Mouse (Mus musculus) myocyte (in vitro differentiated cells): ENCODE results near the gene Frem1. TPM values are rescaled to one million over a fixed set of nuclear protein-coding genes. Genes with fewer than 3 reads are reported as not detected.

Experiments used
- H3K27me3 ChIP-seq: one replicate; pipeline ENCODE4 v1.6.1; 2011; ENCODE audit not compliant: control insufficient read depth, insufficient read depth, insufficient read length
- H3K36me3 ChIP-seq: one replicate; pipeline ENCODE4 v1.6.1; 2011; ENCODE audit not compliant: control insufficient read depth, insufficient read depth
- H3K4me2 ChIP-seq: one replicate; pipeline ENCODE4 v1.6.1; 2011; ENCODE audit warnings: low read depth, control low read depth
- H3K4me3 ChIP-seq: one replicate; pipeline ENCODE4 v1.5.1; 2011; ENCODE audit warnings: mild to moderate bottlenecking, control low read depth, moderate library complexity
- H3K79me2 ChIP-seq: one replicate; pipeline ENCODE4 v1.6.1; 2011; ENCODE audit not compliant: control insufficient read depth, insufficient read depth
- H3ac ChIP-seq: one replicate; pipeline ENCODE4 v1.6.1; 2011; ENCODE audit not compliant: control insufficient read depth, insufficient read length
- CEBPB ChIP-seq: IDR thresholded peaks from 2 replicates; pipeline ENCODE4 v1.6.1; 2011; ENCODE audit warnings: mild to moderate bottlenecking, moderate library complexity; ENCODE audit not compliant: poor library complexity, insufficient read depth, severe bottlenecking
- E2F4 ChIP-seq: IDR thresholded peaks from one replicate; pipeline ENCODE4 v1.6.1; 2011; ENCODE audit warnings: mild to moderate bottlenecking, control low read depth, moderate library complexity; ENCODE audit not compliant: insufficient read depth
- MAX ChIP-seq: IDR thresholded peaks from one replicate; pipeline ENCODE4 v1.6.1; 2011; ENCODE audit warnings: low read depth, mild to moderate bottlenecking, control low read depth
- MYOD1 ChIP-seq, 3 experiments: IDR thresholded peaks; one replicate each; pipeline ENCODE4 v1.6.1; 2011; ENCODE audit warnings: control low read depth in 2 of 3, low read depth in 2 of 3, mild to moderate bottlenecking in 2 of 3, moderate library complexity in 1 of 3; ENCODE audit not compliant: insufficient read length in 2 of 3, control insufficient read depth in 1 of 3
- MYOG ChIP-seq, 3 experiments: IDR thresholded peaks; one replicate each; pipeline ENCODE4 v1.6.1; 2011; ENCODE audit warnings: control low read depth in 2 of 3, low read depth in 2 of 3, mild to moderate bottlenecking in 2 of 3; ENCODE audit not compliant: insufficient read length in 2 of 3, control insufficient read depth in 1 of 3, insufficient read depth in 1 of 3
- POLR2A ChIP-seq: IDR thresholded peaks from one replicate; pipeline ENCODE4 v1.6.1; 2011; ENCODE audit warnings: low read depth, mild to moderate bottlenecking, control low read depth, moderate library complexity; ENCODE audit not compliant: insufficient read length
- POLR2AphosphoS2 ChIP-seq: IDR thresholded peaks from one replicate; pipeline ENCODE4 v1.6.1; 2011; ENCODE audit warnings: low read depth, control low read depth; ENCODE audit not compliant: insufficient read length
- REST ChIP-seq: IDR thresholded peaks from one replicate; pipeline ENCODE4 v1.6.1; 2011; ENCODE audit warnings: mild to moderate bottlenecking, control low read depth, moderate library complexity; ENCODE audit not compliant: insufficient read depth, insufficient read length
- SRF ChIP-seq: IDR thresholded peaks from one replicate; pipeline ENCODE4 v1.6.1; 2011; ENCODE audit warnings: low read depth; ENCODE audit not compliant: control insufficient read depth, insufficient read length
- TCF12 ChIP-seq: IDR thresholded peaks from one replicate; pipeline ENCODE4 v1.6.1; 2011; ENCODE audit warnings: mild to moderate bottlenecking, control low read depth; ENCODE audit not compliant: poor library complexity, insufficient read depth, severe bottlenecking
- TCF3 ChIP-seq: IDR thresholded peaks from one replicate; pipeline ENCODE4 v1.6.1; 2011; ENCODE audit warnings: low read depth, control low read depth; ENCODE audit not compliant: insufficient read length
- USF1 ChIP-seq: IDR thresholded peaks from one replicate; pipeline ENCODE4 v1.6.1; 2011; ENCODE audit warnings: low read depth, mild to moderate bottlenecking, control low read depth, moderate library complexity
- polyA plus RNA-seq: library from polyadenylated mRNA; unstranded; fragments of >200 nt; fragmentation: generic; extraction: Trizol; gene quantifications from one replicate; pipeline ENCODE4 v1.2.1, GENCODE M21; 2012; ENCODE audit warnings: missing spikeins

The Frem1 gene
- polyA plus RNA-seq, 1 experiment = 0.01 TPM

GRCm38 (mm10) chr4:82879152-82879551 lies 173.0 kb downstream of the Frem1 start:
- no peak for TF ChIP-seq MYOD1 (IDR thresholded peaks at IDR 0.05; ENCODE audit: control insufficient read depth in 1 of 3, insufficient read length in 2 of 3, low read depth in 2 of 3)
- no peak for TF ChIP-seq POLR2A
- TF ChIP-seq USF1 = no peak
- TF ChIP-seq E2F4 = no peak
- TF ChIP-seq MAX = no peak
- TF ChIP-seq POLR2AphosphoS2 = no peak
- no peak for TF ChIP-seq SRF
- Histone ChIP-seq H3K4me3 (no peak overlapping the region), H3ac (no peak overlapping the region), H3K4me2 (no peak overlapping the region), H3K36me3 (no peaks in the 10 kb centered on the region), H3K27me3 (no peaks in the 10 kb centered on the region), H3K79me2 (no peaks in the 10 kb centered on the region)

GRCm38 (mm10) chr4:82876656-82877055 lies 175.5 kb downstream of the Frem1 start:
- H3K79me2 ChIP-seq = no peaks in the 10 kb centered on the region
- TF ChIP-seq E2F4 (no peak), POLR2AphosphoS2 (no peak), MYOD1 (IDR thresholded peaks at IDR 0.05; ENCODE audit: control insufficient read depth in 1 of 3, insufficient read length in 2 of 3, low read depth in 2 of 3) (no peak), TCF3 (no peak), MAX (no peak), MYOG (IDR thresholded peaks at IDR 0.05; ENCODE audit: control insufficient read depth in 1 of 3, insufficient read depth in 1 of 3, insufficient read length in 2 of 3, low read depth in 2 of 3) (no peak), REST (no peak), USF1 (no peak), SRF (no peak), CEBPB (no peak), POLR2A (no peak), TCF12 (no peak)
- no peaks in the 10 kb centered on the region for H3K27me3 ChIP-seq
- no peak overlapping the region for H3K4me3 ChIP-seq
- H3K4me2 ChIP-seq = no peak overlapping the region
- no peak overlapping the region for H3ac ChIP-seq
- H3K36me3 ChIP-seq = no peaks in the 10 kb centered on the region

DNA sequence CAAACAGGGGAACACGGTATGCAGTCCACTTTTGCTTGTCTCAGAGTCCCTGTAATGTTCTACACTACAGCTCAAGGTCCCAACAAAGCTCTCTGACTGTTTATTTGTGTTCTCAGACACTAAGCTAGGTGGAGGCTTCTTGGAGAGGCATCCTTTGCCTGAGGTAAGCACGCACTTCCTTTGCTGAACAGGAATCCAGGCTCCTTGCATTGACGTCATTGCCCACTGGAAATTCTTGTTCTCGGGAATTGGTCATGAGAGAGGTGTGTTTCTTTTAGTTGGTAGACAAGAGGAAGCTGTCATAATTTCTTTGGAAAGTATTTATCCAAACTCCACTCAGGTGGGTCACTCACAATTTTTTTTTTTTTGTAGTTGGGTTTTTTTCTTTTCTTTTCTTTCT lies 176.6 kb downstream of the Frem1 start:
- TF ChIP-seq CEBPB (no peak), POLR2A (no peak), REST (no peak), E2F4 (no peak), TCF3 (no peak), TCF12 (no peak), MYOG (IDR thresholded peaks at IDR 0.05; ENCODE audit: control insufficient read depth in 1 of 3, insufficient read depth in 1 of 3, insufficient read length in 2 of 3, low read depth in 2 of 3) (no peak), SRF (no peak), MYOD1 (IDR thresholded peaks at IDR 0.05; ENCODE audit: control insufficient read depth in 1 of 3, insufficient read length in 2 of 3, low read depth in 2 of 3) (no peak), POLR2AphosphoS2 (no peak), USF1 (no peak), MAX (no peak)
- Histone ChIP-seq H3K4me2 (no peak overlapping the region), H3K4me3 (no peak overlapping the region), H3K27me3 (no peaks in the 10 kb centered on the region), H3K79me2 (no peaks in the 10 kb centered on the region), H3K36me3 (no peaks in the 10 kb centered on the region), H3ac (no peak overlapping the region)

DNA sequence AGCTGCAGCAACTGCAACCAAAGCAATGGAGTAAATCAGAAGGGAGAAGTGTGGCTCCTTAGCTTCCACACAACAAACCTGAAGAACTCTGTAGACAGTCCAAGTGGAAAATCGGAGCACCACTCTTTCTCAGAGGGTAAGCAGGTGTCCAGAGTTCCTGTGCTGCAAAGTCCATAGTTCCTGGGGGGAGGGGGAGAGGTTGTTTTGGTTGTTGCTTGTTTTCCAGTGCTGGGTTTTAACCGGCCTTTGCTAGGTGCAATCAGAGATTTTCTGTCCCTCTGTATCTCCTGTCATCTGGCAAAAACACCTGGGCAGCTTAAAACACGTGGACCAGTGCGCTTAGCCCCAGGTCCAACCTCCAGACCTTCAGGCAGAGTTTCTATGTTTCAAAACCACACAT lies 177.3 kb downstream of the Frem1 start:
- H3ac ChIP-seq = no peak overlapping the region
- H3K4me3 ChIP-seq = no peak overlapping the region
- H3K4me2 ChIP-seq = no peak overlapping the region
- TF ChIP-seq MYOG (IDR thresholded peaks at IDR 0.05; ENCODE audit: control insufficient read depth in 1 of 3, insufficient read depth in 1 of 3, insufficient read length in 2 of 3, low read depth in 2 of 3) (peak in 1 of 3 experiments; percentile 18), TCF3 (no peak), MYOD1 (IDR thresholded peaks at IDR 0.05; ENCODE audit: control insufficient read depth in 1 of 3, insufficient read length in 2 of 3, low read depth in 2 of 3) (peak in 1 of 3 experiments; percentile 12)
- no peaks in the 10 kb centered on the region for H3K27me3 ChIP-seq
- H3K36me3 ChIP-seq = no peaks in the 10 kb centered on the region
- no peaks in the 10 kb centered on the region for H3K79me2 ChIP-seq

GRCm38 (mm10) chr4:82872548-82872947 lies 179.6 kb downstream of the Frem1 start:
- no peak overlapping the region for H3K4me2 ChIP-seq
- H3K36me3 ChIP-seq = no peaks in the 10 kb centered on the region
- H3K27me3 ChIP-seq = no peaks in the 10 kb centered on the region
- no peak overlapping the region for H3K4me3 ChIP-seq
- no peak overlapping the region for H3ac ChIP-seq
- TF ChIP-seq REST (no peak), MAX (no peak), SRF (no peak), USF1 (no peak), TCF12 (no peak), POLR2AphosphoS2 (no peak), POLR2A (no peak), TCF3 (no peak), MYOD1 (IDR thresholded peaks at IDR 0.05; ENCODE audit: control insufficient read depth in 1 of 3, insufficient read length in 2 of 3, low read depth in 2 of 3) (no peak), CEBPB (no peak), MYOG (IDR thresholded peaks at IDR 0.05; ENCODE audit: control insufficient read depth in 1 of 3, insufficient read depth in 1 of 3, insufficient read length in 2 of 3, low read depth in 2 of 3) (no peak), E2F4 (no peak)
- no peaks in the 10 kb centered on the region for H3K79me2 ChIP-seq
